Mouse (Mus musculus) embryonic facial prominence, embryonic 10.5 days (tissue): ENCODE measurements around the gene Tll2. TPM values are rescaled to one million over a fixed set of nuclear protein-coding genes. Genes with fewer than 3 reads are reported as not detected.

Source experiments
- DNase-seq: peaks from one replicate; pipeline ENCODE4 v3.0.0-alpha.2; 2017; ENCODE audit warnings: low spot score
- H3K27ac ChIP-seq: fragments of 300-500 bp; sonication (generic); replicated peaks from 2 replicates; pipeline ENCODE4 v1.5.1; 2016; ENCODE audit warnings: mild to moderate bottlenecking
- H3K27me3 ChIP-seq: fragments of 300-500 bp; sonication (generic); replicated peaks from 2 replicates; pipeline ENCODE4 v1.6.1; 2016; ENCODE audit warnings: low read depth, mild to moderate bottlenecking; ENCODE audit not compliant: poor library complexity, severe bottlenecking
- H3K36me3 ChIP-seq: fragments of 300-500 bp; sonication (generic); replicated peaks from 2 replicates; pipeline ENCODE4 v1.6.1; 2016; ENCODE audit warnings: mild to moderate bottlenecking, moderate library complexity
- H3K4me1 ChIP-seq: fragments of 300-500 bp; sonication (generic); 2 replicates; pipeline ENCODE4 v1.6.1; 2016
- H3K4me3 ChIP-seq: fragments of 300-500 bp; sonication (generic); 2 replicates; pipeline ENCODE4 v1.5.1; 2016; ENCODE audit warnings: mild to moderate bottlenecking, moderate library complexity
- H3K9me3 ChIP-seq: fragments of 300-500 bp; sonication (generic); 2 replicates; pipeline ENCODE4 v1.6.1; 2016; ENCODE audit warnings: mild to moderate bottlenecking
- WGBS: fragments of 180-500 bp; shearing (Covaris S2); methylation state at CpG from one replicate; pipeline ENCODE4 v1.1.7; 2016; 5-methylcytosine and 5-hydroxymethylcytosine counted together
- polyA plus RNA-seq: library from polyadenylated mRNA; unstranded; fragments of >200 nt; fragmentation: Nextera tagmentation; extraction: Ambion mirVana; gene quantifications from 2 replicates; pipeline ENCODE4 v1.2.1, GENCODE M21; 2016

The Tll2 gene
- polyA plus RNA-seq, 1 experiment from 2014 or later, result 0.26 TPM

DNA sequence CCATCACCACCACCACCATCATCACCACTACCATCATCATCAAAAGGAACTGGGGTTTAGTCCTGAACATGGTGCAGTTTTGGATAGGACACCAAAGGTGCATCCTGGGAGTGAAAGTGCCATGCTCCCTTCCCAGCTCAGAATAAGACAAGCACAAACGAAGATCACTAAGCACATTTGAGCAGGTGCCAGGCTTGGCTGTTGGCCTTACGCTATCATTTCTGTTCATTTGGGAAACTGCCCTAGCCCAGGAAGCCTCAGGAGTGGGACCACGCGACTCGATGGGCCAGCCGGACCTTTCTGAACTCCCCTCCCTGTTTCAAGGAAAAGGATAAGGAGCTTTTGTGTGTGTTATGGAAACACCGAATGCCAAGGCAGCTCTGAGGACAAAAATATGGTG, 98.0 kb downstream of the Tll2 start:
- DNase-seq, result no peak
- Histone ChIP-seq H3K4me1 (peaks cover 16% of the 10 kb centered on the region), H3K4me3 (no peak overlapping the region), H3K27me3 (no peaks in the 10 kb centered on the region), H3K36me3 (no peaks in the 10 kb centered on the region), H3K27ac (no peak overlapping the region), H3K9me3 (no peaks in the 10 kb centered on the region)
- 94% methylated on average over 7 of the region's 7 CpGs for WGBS

DNA sequence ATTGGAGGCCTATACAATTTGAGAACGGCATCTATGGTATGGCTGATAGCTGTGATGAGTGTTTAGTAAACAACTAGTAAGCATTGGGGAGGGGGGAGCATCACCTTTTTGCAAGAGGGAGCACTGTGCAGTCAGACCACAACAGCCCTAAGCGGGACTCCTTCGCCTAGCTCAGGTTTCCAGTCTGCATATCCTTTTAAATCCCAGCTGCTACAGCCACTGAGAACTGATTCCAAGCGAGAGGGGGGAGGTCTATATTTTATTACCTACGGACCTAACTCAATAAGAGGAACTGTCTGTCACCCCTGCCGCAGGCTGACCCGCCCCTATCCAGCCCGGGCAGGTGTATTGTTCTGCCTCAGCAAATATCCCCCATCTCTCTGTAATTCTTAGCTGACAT, 99.1 kb downstream of the Tll2 start:
- Histone ChIP-seq H3K9me3 (no peaks in the 10 kb centered on the region), H3K36me3 (no peaks in the 10 kb centered on the region), H3K27ac (no peak overlapping the region), H3K4me3 (no peak overlapping the region), H3K4me1 (peaks cover 6% of the 10 kb centered on the region; the same call in 1 of the 2 replicates), H3K27me3 (no peaks in the 10 kb centered on the region)
- WGBS, result 66% methylated on average over 8 of the region's 8 CpGs
- no peak for DNase-seq

DNA sequence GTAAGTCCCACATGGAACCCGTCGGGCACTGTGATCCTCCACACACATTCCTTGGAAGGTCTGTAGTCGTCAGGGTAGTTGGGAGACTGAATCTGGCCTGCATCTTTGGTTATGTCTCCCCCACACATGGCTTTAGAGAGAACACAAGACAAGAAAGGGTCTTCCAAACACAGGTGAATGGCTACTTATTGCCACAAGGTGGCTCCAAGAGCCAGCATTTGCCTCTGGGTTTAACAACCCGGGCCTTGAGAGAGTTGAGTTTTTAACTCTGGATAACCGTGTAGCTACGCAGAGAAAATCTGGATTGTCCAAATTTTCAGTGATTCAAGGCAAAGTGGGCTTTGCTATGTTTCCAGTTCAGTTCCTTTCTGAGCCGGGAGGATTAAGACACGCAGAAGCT, 101.7 kb downstream of the Tll2 start:
- Histone ChIP-seq H3K27ac (no peak overlapping the region), H3K36me3 (no peaks in the 10 kb centered on the region), H3K4me1 (peaks cover 4% of the 10 kb centered on the region; the same call in 1 of the 2 replicates), H3K27me3 (no peaks in the 10 kb centered on the region), H3K4me3 (no peak overlapping the region), H3K9me3 (no peaks in the 10 kb centered on the region)
- WGBS, result 50% methylated on average over 8 of the region's 8 CpGs
- peak; percentile 49 for DNase-seq

DNA sequence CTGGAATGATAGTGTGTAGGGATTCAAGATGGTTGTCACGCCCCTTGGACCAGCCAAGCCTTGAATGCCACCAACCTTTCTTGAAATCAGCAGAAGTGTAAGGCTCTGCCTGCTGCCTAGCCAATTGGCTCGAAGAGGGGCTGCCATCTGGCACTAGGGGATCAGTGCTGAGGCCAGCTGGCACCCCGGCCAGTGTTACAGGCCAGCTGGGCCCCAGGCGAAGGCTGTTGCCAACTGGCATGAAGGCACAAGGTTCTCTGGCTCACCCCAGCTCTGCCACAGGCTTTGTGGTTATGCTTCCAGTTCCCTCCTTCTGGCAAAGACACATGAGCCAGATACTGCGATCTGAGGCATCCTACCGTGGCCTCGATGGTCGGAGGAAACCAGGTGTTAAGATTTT, 105.2 kb downstream of the Tll2 start:
- Histone ChIP-seq H3K27me3 (no peaks in the 10 kb centered on the region), H3K27ac (no peak overlapping the region), H3K36me3 (no peaks in the 10 kb centered on the region), H3K4me3 (no peak overlapping the region), H3K9me3 (no peaks in the 10 kb centered on the region), H3K4me1 (no peaks in the 10 kb centered on the region)
- 86% methylated on average over 8 of the region's 8 CpGs for WGBS
- DNase-seq, result no peak

DNA sequence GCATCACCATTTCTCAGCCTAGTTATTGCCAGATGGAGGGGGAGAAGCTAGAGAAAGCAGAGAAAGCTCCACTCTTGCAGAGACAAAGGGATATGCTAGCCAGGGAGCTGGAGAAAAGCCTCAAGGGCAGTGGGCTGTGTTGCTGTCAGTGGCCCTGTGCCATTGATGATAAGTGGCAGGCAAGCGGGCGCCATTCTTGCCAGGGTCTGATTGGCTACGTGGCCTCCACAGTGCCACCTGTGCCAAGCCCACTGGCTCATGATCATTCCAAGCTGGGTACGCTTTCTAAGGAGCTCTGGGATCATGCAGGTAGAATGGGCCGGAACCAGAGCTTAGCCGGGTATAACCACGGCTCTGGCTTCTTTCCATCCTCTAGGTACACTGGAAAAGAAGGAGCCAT, 105.8 kb downstream of the Tll2 start:
- no peaks in the 10 kb centered on the region for H3K9me3 ChIP-seq
- H3K27me3 ChIP-seq, result no peaks in the 10 kb centered on the region
- H3K27ac ChIP-seq, result no peak overlapping the region
- 89% methylated on average over 7 of the region's 7 CpGs for WGBS
- no peaks in the 10 kb centered on the region for H3K4me1 ChIP-seq
- H3K4me3 ChIP-seq, result no peak overlapping the region
- DNase-seq, result no peak
- no peaks in the 10 kb centered on the region for H3K36me3 ChIP-seq

DNA sequence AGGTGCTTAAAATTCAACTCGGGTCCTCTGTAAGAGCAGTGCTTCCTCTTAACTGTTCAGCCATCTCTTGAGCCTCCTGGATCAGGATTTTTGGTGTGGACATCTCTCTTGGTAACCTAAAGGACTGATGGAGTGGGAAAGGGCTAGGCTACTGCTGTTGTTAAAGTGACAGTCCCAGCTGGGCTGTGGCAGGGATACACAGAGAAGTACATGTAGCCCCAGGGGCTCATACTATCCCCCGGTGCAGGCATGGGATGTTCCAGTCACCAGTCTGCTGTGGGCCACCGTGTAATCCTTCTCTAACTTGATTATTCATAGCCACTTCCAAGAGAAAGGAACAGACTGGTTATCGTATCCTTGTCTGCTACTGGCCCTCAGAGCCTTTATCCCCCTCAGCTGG, 109.6 kb downstream of the Tll2 start:
- DNase-seq, result no peak
- Histone ChIP-seq H3K36me3 (no peaks in the 10 kb centered on the region), H3K4me3 (no peak overlapping the region), H3K9me3 (no peaks in the 10 kb centered on the region), H3K4me1 (peaks cover 7% of the 10 kb centered on the region), H3K27ac (no peak overlapping the region), H3K27me3 (no peaks in the 10 kb centered on the region)
- WGBS, result 61% methylated on average over 4 of the region's 4 CpGs

DNA sequence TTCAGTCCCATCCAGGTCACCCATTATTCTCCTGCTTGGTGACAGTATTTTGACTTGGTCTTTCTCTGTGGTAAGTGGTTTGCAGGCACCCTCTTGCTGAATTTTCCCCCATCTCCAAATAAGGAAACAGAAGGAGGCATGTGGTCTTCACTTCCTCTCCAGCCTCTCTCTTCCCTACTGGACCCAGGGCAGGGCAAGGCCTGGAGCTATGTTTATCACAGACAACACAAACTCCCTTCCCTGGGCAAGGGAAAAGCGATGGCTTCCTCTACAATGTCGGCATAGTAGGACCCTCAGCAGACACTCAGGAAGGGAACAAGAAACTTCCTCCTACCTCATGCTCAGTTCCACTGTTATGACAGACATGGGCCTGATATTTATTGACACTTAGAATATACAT, 114.7 kb downstream of the Tll2 start:
- 73% methylated on average over 2 of the region's 2 CpGs for WGBS
- DNase-seq, result no peak
- Histone ChIP-seq H3K4me1 (peaks cover 19% of the 10 kb centered on the region), H3K27ac (no peak overlapping the region), H3K4me3 (no peak overlapping the region), H3K27me3 (peaks cover 27% of the 10 kb centered on the region), H3K36me3 (no peaks in the 10 kb centered on the region), H3K9me3 (no peaks in the 10 kb centered on the region)

DNA sequence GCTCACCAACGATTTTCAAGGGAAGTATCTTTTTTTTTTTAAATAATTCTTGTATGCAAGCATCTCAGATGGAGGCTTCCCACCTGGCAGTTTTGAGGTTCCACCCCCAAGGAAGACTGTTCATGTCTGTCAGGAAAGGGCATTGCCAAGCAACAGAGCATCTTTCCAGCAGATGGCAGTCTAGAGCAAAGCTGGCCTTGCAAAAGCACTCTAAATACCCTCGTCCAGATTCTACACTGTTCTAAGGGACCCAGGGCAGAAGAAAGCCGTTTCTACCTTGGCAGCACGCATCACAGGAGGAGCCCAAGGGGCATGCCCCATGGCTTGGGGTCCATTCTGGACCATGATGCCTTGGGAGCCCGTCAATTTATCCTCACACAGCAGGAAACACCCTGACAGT, 116.8 kb downstream of the Tll2 start:
- DNase-seq, result peak; percentile 69
- no peak overlapping the region for H3K27ac ChIP-seq
- peaks cover 27% of the 10 kb centered on the region for H3K27me3 ChIP-seq
- H3K36me3 ChIP-seq, result no peaks in the 10 kb centered on the region
- no peaks in the 10 kb centered on the region for H3K9me3 ChIP-seq
- H3K4me1 ChIP-seq, result peaks cover 19% of the 10 kb centered on the region
- no peak overlapping the region for H3K4me3 ChIP-seq
- WGBS, result 12% methylated on average over 5 of the region's 5 CpGs

DNA sequence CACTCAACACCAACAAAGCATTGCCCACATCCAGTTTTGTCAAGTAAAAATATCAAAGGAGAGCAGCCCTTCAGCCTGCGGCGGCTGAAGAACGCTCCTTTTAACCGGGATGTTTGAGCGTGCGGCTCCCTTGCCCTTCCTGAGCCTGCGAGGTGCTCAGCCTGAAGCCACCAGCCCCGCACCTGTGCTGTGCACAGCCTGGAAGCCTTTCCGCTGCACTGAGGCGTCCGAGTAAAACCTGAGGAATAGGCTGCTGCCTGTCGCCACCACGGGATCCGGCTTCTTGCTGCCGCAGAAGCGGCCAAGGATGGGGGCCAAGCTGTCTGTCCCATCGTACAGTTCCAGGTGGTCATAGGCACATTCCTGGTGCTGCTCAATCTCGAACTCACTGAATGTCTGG, 118.1 kb downstream of the Tll2 start:
- WGBS, result 39% methylated on average over 18 of the region's 18 CpGs
- no peak for DNase-seq

DNA sequence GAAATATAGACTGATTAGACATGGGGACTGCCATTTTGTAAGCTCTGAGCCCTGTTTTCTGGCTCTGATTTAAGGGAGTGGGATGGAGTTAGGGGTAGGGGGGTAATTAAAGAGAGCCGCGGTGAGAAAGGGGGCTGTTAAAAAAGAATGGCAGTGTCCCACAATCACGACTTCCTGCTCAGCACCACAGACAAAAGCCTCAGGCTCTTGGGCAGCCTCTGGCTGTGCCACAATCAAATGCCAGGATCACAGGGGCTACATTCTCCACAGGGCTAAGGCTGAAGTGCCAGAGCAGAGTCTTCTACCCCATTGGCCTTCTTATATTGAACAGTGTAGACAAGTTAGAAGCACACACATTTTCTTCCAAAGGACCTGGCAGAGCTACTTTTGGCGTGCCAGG, 118.7 kb downstream of the Tll2 start:
- no peaks in the 10 kb centered on the region for H3K36me3 ChIP-seq
- H3K9me3 ChIP-seq, result no peaks in the 10 kb centered on the region
- peaks cover 11% of the 10 kb centered on the region for H3K4me1 ChIP-seq
- 52% methylated on average over 4 of the region's 4 CpGs for WGBS
- no peak overlapping the region for H3K27ac ChIP-seq
- H3K27me3 ChIP-seq, result peaks cover 27% of the 10 kb centered on the region
- no peak overlapping the region for H3K4me3 ChIP-seq
- DNase-seq, result no peak

More for the DNA sequence above, 118.1 kb downstream of the Tll2 start:
- H3K4me3 ChIP-seq, result peak overlapping the region; percentile 27
- H3K9me3 ChIP-seq, result no peaks in the 10 kb centered on the region
- H3K36me3 ChIP-seq, result no peaks in the 10 kb centered on the region
- no peak overlapping the region for H3K27ac ChIP-seq
- peaks cover 17% of the 10 kb centered on the region for H3K4me1 ChIP-seq
- peaks cover 27% of the 10 kb centered on the region for H3K27me3 ChIP-seq

DNA sequence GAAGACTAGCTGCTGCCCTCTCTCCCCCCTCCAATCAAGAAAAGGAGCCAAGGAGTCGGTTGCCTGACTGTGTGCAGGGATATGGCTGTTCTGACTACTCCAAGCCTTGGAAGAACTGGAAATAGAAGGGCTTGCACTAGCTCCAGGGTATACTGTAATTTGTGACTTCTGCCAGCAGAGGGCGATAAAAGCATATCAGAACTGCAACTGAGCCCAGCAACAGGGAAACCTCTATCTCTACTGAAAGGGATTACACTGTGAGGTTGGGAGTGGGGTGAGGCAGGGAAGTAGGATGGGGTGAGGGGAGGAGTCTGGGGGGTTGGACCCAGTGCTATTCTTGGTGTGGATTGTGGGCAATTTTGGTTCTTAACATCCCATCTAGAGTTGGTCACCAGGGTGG, 119.9 kb downstream of the Tll2 start:
- Histone ChIP-seq H3K4me3 (no peak overlapping the region), H3K9me3 (no peaks in the 10 kb centered on the region), H3K27ac (no peak overlapping the region), H3K27me3 (peaks cover 27% of the 10 kb centered on the region), H3K4me1 (peaks cover 13% of the 10 kb centered on the region), H3K36me3 (no peaks in the 10 kb centered on the region)
- 15% methylated on average over 2 of the region's 2 CpGs for WGBS
- peak; percentile 71 for DNase-seq

DNA sequence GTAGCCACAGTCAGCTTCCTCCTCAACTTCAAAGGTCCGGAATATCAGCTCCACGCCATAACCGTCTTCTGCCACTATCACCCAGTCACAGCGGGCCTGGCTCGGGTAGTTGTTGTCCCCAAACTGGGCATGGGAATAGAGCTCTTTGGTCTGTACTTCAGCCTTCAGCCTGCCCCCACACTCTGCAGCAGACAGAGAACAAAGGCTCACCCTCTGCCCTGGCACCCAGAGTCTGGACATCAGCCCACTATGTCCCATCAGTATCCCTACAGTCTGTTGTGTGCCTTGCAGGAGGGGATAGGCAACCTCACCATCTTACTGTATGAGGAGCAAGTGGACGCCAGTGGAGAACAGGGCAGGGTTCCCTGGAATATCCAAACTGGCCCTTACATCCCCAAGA, 120.3 kb downstream of the Tll2 start:
- Histone ChIP-seq H3K36me3 (no peaks in the 10 kb centered on the region), H3K4me3 (no peak overlapping the region), H3K27ac (no peak overlapping the region), H3K9me3 (no peaks in the 10 kb centered on the region), H3K27me3 (peaks cover 27% of the 10 kb centered on the region), H3K4me1 (peaks cover 17% of the 10 kb centered on the region)
- DNase-seq, result no peak
- 85% methylated on average over 6 of the region's 6 CpGs for WGBS

DNA sequence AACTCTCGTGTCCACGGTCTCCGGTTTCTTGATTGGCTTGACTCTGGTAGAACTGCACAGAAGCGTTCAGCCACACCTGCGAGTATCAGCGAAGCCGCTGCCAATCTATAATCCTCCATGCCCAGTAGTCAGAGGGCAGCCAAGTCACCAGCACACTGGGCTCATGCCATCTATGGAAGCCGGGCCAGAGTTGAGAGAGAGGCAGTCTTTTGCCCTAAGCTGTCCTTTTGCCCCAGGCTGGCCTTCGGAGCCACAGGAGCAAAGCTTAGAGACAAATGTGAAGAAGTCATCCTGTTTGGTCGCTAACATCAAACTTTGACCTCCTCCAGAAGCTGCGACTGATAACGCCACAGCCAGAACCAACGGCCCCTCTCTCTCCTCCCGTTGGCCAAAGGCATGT, 123.0 kb downstream of the Tll2 start:
- H3K27me3 ChIP-seq, result peaks cover 17% of the 10 kb centered on the region
- 93% methylated on average over 14 of the region's 14 CpGs for WGBS

DNA sequence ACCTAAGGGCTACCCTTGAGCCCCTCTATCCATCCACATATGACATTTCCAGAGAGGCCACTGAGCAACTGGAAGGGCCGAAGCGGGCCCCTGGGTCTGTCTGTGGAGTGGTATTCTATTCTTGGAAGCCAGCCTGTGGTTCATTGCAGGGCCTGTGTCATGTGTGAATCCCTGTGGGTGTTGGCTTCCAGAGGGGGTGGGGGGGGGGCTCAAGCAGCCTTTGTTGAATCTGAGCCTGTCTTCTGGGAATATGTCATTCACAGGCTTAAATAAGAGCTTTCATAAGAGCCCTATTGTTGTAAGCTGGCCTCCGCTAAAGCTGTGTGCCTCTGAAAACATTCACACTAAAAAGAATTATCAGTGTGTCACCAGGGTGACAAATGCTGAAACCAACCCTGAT, 125.0 kb downstream of the Tll2 start:
- no peaks in the 10 kb centered on the region for H3K27me3 ChIP-seq
- WGBS, result 49% methylated on average over 3 of the region's 3 CpGs
- peaks cover 8% of the 10 kb centered on the region for H3K4me1 ChIP-seq
- peak; percentile 18 for DNase-seq
- H3K36me3 ChIP-seq, result no peaks in the 10 kb centered on the region
- H3K9me3 ChIP-seq, result no peaks in the 10 kb centered on the region
- no peak overlapping the region; the same call in 1 of the 2 replicates for H3K27ac ChIP-seq
- H3K4me3 ChIP-seq, result no peak overlapping the region

More for the DNA sequence above, 123.0 kb downstream of the Tll2 start:
- Histone ChIP-seq H3K9me3 (no peaks in the 10 kb centered on the region), H3K36me3 (no peaks in the 10 kb centered on the region), H3K4me1 (peaks cover 18% of the 10 kb centered on the region), H3K27ac (no peak overlapping the region), H3K4me3 (no peak overlapping the region)
- no peak for DNase-seq
